Mouse (Mus musculus): ENCODE data around the gene 1700016H13Rik. TPM values are rescaled to one million over a fixed set of nuclear protein-coding genes. Genes with fewer than 3 reads are reported as not detected.

The 1700016H13Rik gene
- polyA plus RNA-seq, 1 experiment from 2014 or later = 0.34 TPM

GRCm38 (mm10) chr5:103598264-103598663 is 57.5 kb downstream of the 1700016H13Rik start:
- DNase-seq (ENCODE audit: low spot score) = no peak
- H3K4me3 ChIP-seq (ENCODE audit: low read depth, low read length) = no peak overlapping the region
- H3K9ac ChIP-seq (ENCODE audit: low read length) = no peak overlapping the region
- H3K36me3 ChIP-seq (ENCODE audit: control insufficient read depth, insufficient read depth, low read length) = no peaks in the 10 kb centered on the region
- H3K27me3 ChIP-seq (ENCODE audit: control insufficient read depth, insufficient read depth, low read length) = no peaks in the 10 kb centered on the region
- no peaks in the 10 kb centered on the region for H3K9me3 ChIP-seq (ENCODE audit: control insufficient read depth, low read length)
- ATAC-seq (ENCODE audit: low FRiP score, low TSS enrichment) = no peak
- H3K27ac ChIP-seq (replicated peaks) = 0 out of 2 replicates have a peak overlapping the region, but pooled peaks have one; percentile 35
- H3K4me1 ChIP-seq (replicated peaks; ENCODE audit: control insufficient read depth, insufficient read depth) = no peaks in the 10 kb centered on the region
- no peak overlapping the region for H3K4me2 ChIP-seq (replicated peaks; ENCODE audit: low read depth)
- 60% methylated on average over 9 of the region's 9 CpGs for whole genome bisulfite sequencing
- no peak for TF ChIP-seq EP300 (optimal IDR thresholded peaks at IDR 0.05)
- no peak for TF ChIP-seq CTCF (IDR thresholded peaks at IDR 0.05; ENCODE audit: low read depth)

Other genes starting within 250 kb of the 1700016H13Rik start
- 7.6 and 7.8 TPM in 2 replicates for gene Ptpn13, start 230.8 kb downstream of the 1700016H13Rik start, polyA plus RNA-seq (2015; fragmentation: Nextera tagmentation; extraction: Ambion mirVana)
- gene Slc10a6, start 26.6 kb downstream of the 1700016H13Rik start, polyA plus RNA-seq (2015; fragmentation: Nextera tagmentation; extraction: Ambion mirVana) = 30.7 and 31.8 TPM in 2 replicates
- 4.3 and 4.9 TPM in 2 replicates for gene Aff1, start 36.4 kb upstream of the 1700016H13Rik start, polyA plus RNA-seq (2015; fragmentation: Nextera tagmentation; extraction: Ambion mirVana)

All from stomach, postnatal 0 days (tissue).